Mouse (Mus musculus) CD8-positive naive resting alpha-beta T cell, adult 57 days (primary cell): ENCODE data around the gene Klf3. TPM values are rescaled to one million over a fixed set of nuclear protein-coding genes. Genes with fewer than 3 reads are reported as not detected.

ENCODE experiments used
- total RNA-seq: library from RNA; stranded (reverse); gene quantifications from one replicate; pipeline ENCODE4 v1.2.4, GENCODE M21; 2023

The Klf3 gene
- 474 TPM for total RNA-seq

DNA sequence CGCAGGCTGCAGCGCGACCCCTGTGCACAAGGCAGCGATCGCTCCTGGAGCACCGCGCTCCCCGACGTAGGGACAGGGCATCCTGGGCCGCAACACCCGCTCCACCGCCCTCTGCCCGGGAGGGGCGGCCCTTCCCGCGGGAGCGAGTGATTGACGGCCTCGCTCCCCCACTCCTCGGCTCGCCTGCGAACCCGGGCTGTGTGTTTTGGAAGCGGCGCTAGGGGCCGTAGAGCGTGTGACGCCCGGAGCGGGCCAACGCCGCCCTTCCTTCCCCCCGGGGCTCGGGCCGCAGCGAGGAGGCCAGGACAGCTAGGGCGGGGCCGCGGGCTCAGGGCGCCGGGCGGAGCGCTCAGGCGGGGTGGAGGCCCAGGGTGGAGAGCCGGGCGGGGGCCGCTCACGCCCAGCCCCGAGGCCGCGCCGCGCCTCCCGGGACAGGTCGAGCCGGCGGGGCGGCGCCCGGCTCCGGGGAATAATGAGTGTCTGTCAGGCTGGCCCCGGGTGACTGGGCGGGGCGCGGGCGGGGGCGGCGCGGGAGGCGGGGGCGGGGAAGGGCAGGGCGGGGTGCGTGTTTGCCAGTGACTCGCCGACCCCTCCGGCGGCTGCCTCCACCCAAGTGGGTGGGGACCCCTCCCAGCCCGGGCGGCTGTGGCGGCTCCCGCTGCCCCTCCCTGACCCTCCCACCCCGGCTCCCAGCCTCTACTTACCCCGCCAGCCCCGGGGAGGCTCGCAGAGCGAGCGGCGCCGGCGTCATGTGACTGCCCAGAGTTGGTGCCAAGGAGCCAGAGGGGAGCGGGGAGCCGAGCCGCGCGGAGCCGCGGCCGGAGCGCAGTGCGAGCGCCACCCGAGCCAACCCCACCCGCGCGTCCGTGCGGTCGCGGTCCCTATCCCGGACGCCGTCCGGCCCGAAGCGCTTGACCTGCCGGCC lies at the start of gene Klf3:
TSS of gene Klf3 (plus strand) at position 594 of the 925 bp plus-strand sequence.

Other genes starting within 250 kb of the Klf3 start
- gene Tlr1, start 130.2 kb downstream of the Klf3 start, total RNA-seq, result 47.3 TPM
- 7.2 TPM for gene Tlr6, start 156.7 kb downstream of the Klf3 start, total RNA-seq
- gene Fam114a1, start 166.7 kb downstream of the Klf3 start, total RNA-seq, result 0.52 TPM